Mouse (Mus musculus): ENCODE data around the gene Tgds.

GRCm38 (mm10) chr14:118113116-118113515 is 19.4 kb downstream of the Tgds start:
- TF ChIP-seq CTCF (IDR thresholded peaks at IDR 0.05; ENCODE audit: low read depth) (no peak), EP300 (IDR thresholded peaks at IDR 0.05; ENCODE audit: low read depth) (no peak)

Measured in liver, postnatal 0 days (tissue).